Mouse (Mus musculus): ENCODE measurements around the gene Hsd17b2.

GRCm38 (mm10) chr8:117672558-117672957 is 29.1 kb upstream of the Hsd17b2 start:
- no peak for TF ChIP-seq CTCF (IDR thresholded peaks at IDR 0.05; ENCODE audit: extremely low read depth, insufficient read depth, insufficient read length, insufficient replicate concordance)
- no peak for TF ChIP-seq POLR2A (IDR thresholded peaks at IDR 0.05; ENCODE audit: low read depth, low read length)
